ENCODE assay signal across 8 mouse cellular contexts in genomic region chr10:116950886-116951285, GRCm38 (mm10). TPM values are rescaled to one million over a fixed set of nuclear protein-coding genes. Genes with fewer than 3 reads are reported as not detected.
DNase-seq lines count a peak whose midpoint lies in the region; ATAC-seq lines count a peak whose summit lies in the region.

No protein-coding gene starts in this region.

- DNase-seq in kidney, postnatal 4 days: no peak
- DNase-seq in R1 (ENCODE audit: low read depth, low spot score): peak; percentile 23
- no peak for DNase-seq in adrenal gland, postnatal 25 days

- no peaks in the 10 kb centered on the region for H3K36me3 ChIP-seq in kidney, embryonic 14.5 days (ENCODE audit: control insufficient read depth, insufficient read depth, low read length)
- no peaks in the 10 kb centered on the region for H3K36me3 ChIP-seq in hindbrain, embryonic 12.5 days
- no peaks in the 10 kb centered on the region for H3K36me3 ChIP-seq in midbrain, embryonic 12.5 days

- no peaks in the 10 kb centered on the region for H3K27me3 ChIP-seq in kidney, embryonic 14.5 days (ENCODE audit: control insufficient read depth, insufficient read depth, low read length)
- no peaks in the 10 kb centered on the region for H3K27me3 ChIP-seq in hindbrain, embryonic 12.5 days
- no peaks in the 10 kb centered on the region for H3K27me3 ChIP-seq in midbrain, embryonic 12.5 days

- 0 out of 2 replicates have a peak, but pooled peaks cover 7% of the 10 kb centered on the region for H3K9me3 ChIP-seq in kidney, embryonic 14.5 days (ENCODE audit: control insufficient read depth, low read length)
- H3K9me3 ChIP-seq in hindbrain, embryonic 12.5 days (replicated peaks): no peaks in the 10 kb centered on the region
- H3K9me3 ChIP-seq in midbrain, embryonic 12.5 days: no peaks in the 10 kb centered on the region

- H3K4me3 ChIP-seq in kidney, embryonic 14.5 days (ENCODE audit: low read length): peak overlapping the region; percentile 90
- peak overlapping the region; percentile 74 for H3K4me3 ChIP-seq in hindbrain, embryonic 12.5 days
- H3K4me3 ChIP-seq in midbrain, embryonic 12.5 days: peak overlapping the region; percentile 93

- no peak overlapping the region for H3K27ac ChIP-seq in kidney, embryonic 14.5 days (ENCODE audit: low read depth, low read length)
- H3K27ac ChIP-seq in hindbrain, embryonic 12.5 days: no peak overlapping the region
- H3K27ac ChIP-seq in midbrain, embryonic 12.5 days (replicated peaks): no peak overlapping the region

- 19% methylated on average over 5 of the region's 5 CpGs for WGBS in kidney, embryonic 14.5 days
- WGBS in hindbrain, embryonic 12.5 days: 22% methylated on average over 5 of the region's 5 CpGs
- WGBS in midbrain, embryonic 12.5 days: 39% methylated on average over 5 of the region's 5 CpGs

- 0 out of 2 replicates have a peak overlapping the region, but pooled peaks have one; percentile 90 for H3K9ac ChIP-seq in kidney, embryonic 14.5 days (ENCODE audit: low read depth, low read length)
- no peak overlapping the region for H3K9ac ChIP-seq in hindbrain, embryonic 12.5 days
- no peak overlapping the region for H3K9ac ChIP-seq in midbrain, embryonic 12.5 days (replicated peaks)

- H3K4me1 ChIP-seq in kidney, embryonic 14.5 days (ENCODE audit: control insufficient read depth, insufficient read depth, low read length): 0 out of 2 replicates have a peak, but pooled peaks cover 6% of the 10 kb centered on the region
- peaks cover 14% of the 10 kb centered on the region for H3K4me1 ChIP-seq in hindbrain, embryonic 12.5 days
- peaks cover 13% of the 10 kb centered on the region for H3K4me1 ChIP-seq in midbrain, embryonic 12.5 days

- no peak for ATAC-seq in kidney, embryonic 14.5 days (ENCODE audit: low FRiP score, low TSS enrichment)
- no peak for ATAC-seq in hindbrain, embryonic 12.5 days (ENCODE audit: low FRiP score)
- ATAC-seq in midbrain, embryonic 12.5 days (ENCODE audit: low FRiP score, low read depth): no peak
- ATAC-seq in megakaryocyte-erythroid progenitor cell, adult 5-6 weeks (replicated peaks; ENCODE audit: low FRiP score, low TSS enrichment, poor library complexity, severe bottlenecking): no peak
- no peak for ATAC-seq in erythroid progenitor cell, adult 5-6 weeks (replicated peaks; ENCODE audit: low FRiP score, poor library complexity, severe bottlenecking)

- H3K4me2 ChIP-seq in kidney, embryonic 14.5 days (replicated peaks; ENCODE audit: low read depth, low read length): peak overlapping the region; percentile 60
- peak overlapping the region; percentile 64 for H3K4me2 ChIP-seq in hindbrain, embryonic 12.5 days (replicated peaks)
- H3K4me2 ChIP-seq in midbrain, embryonic 12.5 days (replicated peaks): peak overlapping the region; percentile 59

RNA-seq across cellular contexts. Expression of gene Rab3ip, which starts 0.3 kb away (rescaled TPM):
- polyA plus RNA-seq in kidney, embryonic 14.5 days (2014; fragmentation: Nextera tagmentation; extraction: Ambion mirVana): 71.4 and 102 TPM in 2 replicates
- 40.4 and 44.1 TPM in 2 replicates for polyA plus RNA-seq in hindbrain, embryonic 12.5 days (2016; fragmentation: Nextera tagmentation; extraction: Ambion mirVana)
- 41.7 and 45.2 TPM in 2 replicates for polyA plus RNA-seq in midbrain, embryonic 12.5 days (2016; fragmentation: Nextera tagmentation; extraction: Ambion mirVana)
- total RNA-seq in megakaryocyte-erythroid progenitor cell, adult 5-6 weeks (2014; fragmentation: Nextera tagmentation): 7.4 and 13.5 TPM in 2 replicates
- 3.6 and 8.0 TPM in 2 replicates for total RNA-seq in megakaryocyte-erythroid progenitor cell, adult 5-6 weeks (2017)
- total RNA-seq in erythroid progenitor cell, adult 5-6 weeks (2015; ENCODE audit: low replicate concordance): 4.6 and 13.7 TPM in 2 replicates
- 12.6 and 14.8 TPM in 2 replicates for total RNA-seq in erythroid progenitor cell, adult 5-6 weeks (2017; ENCODE audit: low replicate concordance)
- 34.2 and 38.0 TPM in 2 replicates for total RNA-seq in adrenal gland, postnatal 25 days (2021)

RNA-seq across cellular contexts. Expression of gene Gm10271, which starts 21.5 kb away (rescaled TPM):
- polyA plus RNA-seq in kidney, embryonic 14.5 days (2014; fragmentation: Nextera tagmentation; extraction: Ambion mirVana): not detected in 2 replicates
- not detected in 2 replicates for polyA plus RNA-seq in hindbrain, embryonic 12.5 days (2016; fragmentation: Nextera tagmentation; extraction: Ambion mirVana)
- not detected in 2 replicates for polyA plus RNA-seq in midbrain, embryonic 12.5 days (2016; fragmentation: Nextera tagmentation; extraction: Ambion mirVana)
- total RNA-seq in megakaryocyte-erythroid progenitor cell, adult 5-6 weeks (2014; fragmentation: Nextera tagmentation): not detected in 2 replicates
- not detected in 2 replicates for total RNA-seq in megakaryocyte-erythroid progenitor cell, adult 5-6 weeks (2017)
- not detected in 2 replicates for total RNA-seq in erythroid progenitor cell, adult 5-6 weeks (2015; ENCODE audit: low replicate concordance)
- total RNA-seq in erythroid progenitor cell, adult 5-6 weeks (2017; ENCODE audit: low replicate concordance): not detected in 2 replicates
- total RNA-seq in adrenal gland, postnatal 25 days (2021): not detected in 2 replicates

RNA-seq across cellular contexts. Expression of gene Best3, which starts 35.2 kb away (rescaled TPM):
- not detected in 2 replicates for polyA plus RNA-seq in kidney, embryonic 14.5 days (2014; fragmentation: Nextera tagmentation; extraction: Ambion mirVana)
- 0.22 and 0.53 TPM in 2 replicates for polyA plus RNA-seq in hindbrain, embryonic 12.5 days (2016; fragmentation: Nextera tagmentation; extraction: Ambion mirVana)
- polyA plus RNA-seq in midbrain, embryonic 12.5 days (2016; fragmentation: Nextera tagmentation; extraction: Ambion mirVana): 0.10 TPM in 2 replicates
- not detected in 2 replicates for total RNA-seq in megakaryocyte-erythroid progenitor cell, adult 5-6 weeks (2014; fragmentation: Nextera tagmentation)
- not detected in 2 replicates for total RNA-seq in megakaryocyte-erythroid progenitor cell, adult 5-6 weeks (2017)
- not detected in 2 replicates for total RNA-seq in erythroid progenitor cell, adult 5-6 weeks (2015; ENCODE audit: low replicate concordance)
- not detected in 2 replicates for total RNA-seq in erythroid progenitor cell, adult 5-6 weeks (2017; ENCODE audit: low replicate concordance)
- total RNA-seq in adrenal gland, postnatal 25 days (2021): 0.33 and 0.49 TPM in 2 replicates

RNA-seq across cellular contexts. Expression of gene Myrfl, which starts 54.2 kb away (rescaled TPM):
- 0.10 TPM in 1 of 2 replicates, not detected in the other for polyA plus RNA-seq in kidney, embryonic 14.5 days (2014; fragmentation: Nextera tagmentation; extraction: Ambion mirVana)
- 0.17 TPM in 1 of 2 replicates, not detected in the other for polyA plus RNA-seq in hindbrain, embryonic 12.5 days (2016; fragmentation: Nextera tagmentation; extraction: Ambion mirVana)
- polyA plus RNA-seq in midbrain, embryonic 12.5 days (2016; fragmentation: Nextera tagmentation; extraction: Ambion mirVana): 0.09 TPM in 1 of 2 replicates, not detected in the other
- total RNA-seq in megakaryocyte-erythroid progenitor cell, adult 5-6 weeks (2014; fragmentation: Nextera tagmentation): not detected in 2 replicates
- not detected in 2 replicates for total RNA-seq in megakaryocyte-erythroid progenitor cell, adult 5-6 weeks (2017)
- total RNA-seq in erythroid progenitor cell, adult 5-6 weeks (2015; ENCODE audit: low replicate concordance): not detected in 2 replicates
- not detected in 2 replicates for total RNA-seq in erythroid progenitor cell, adult 5-6 weeks (2017; ENCODE audit: low replicate concordance)
- 0.09 and 0.29 TPM in 2 replicates for total RNA-seq in adrenal gland, postnatal 25 days (2021)
